Mouse (Mus musculus): Measurements from ENCODE around the gene Col1a1. TPM values are rescaled to one million over a fixed set of nuclear protein-coding genes. Genes with fewer than 3 reads are reported as not detected.

The Col1a1 gene
- polyA plus RNA-seq, 1 experiment from 2014 or later, result 353 TPM

GRCm38 (mm10) chr11:94989562-94990017 lies 53.6 kb downstream of the Col1a1 start:
- H3K9ac ChIP-seq (ENCODE audit: low read depth, low read length), result peak overlapping the region; percentile 90
- 2% methylated on average over 12 of the region's 12 CpGs for WGBS
- ATAC-seq (replicated peaks; ENCODE audit: low FRiP score, low read depth), result peak; percentile 50
- no peaks in the 10 kb centered on the region for H3K27me3 ChIP-seq (ENCODE audit: insufficient read depth, low read length)
- H3K9me3 ChIP-seq (replicated peaks; ENCODE audit: low read length), result no peaks in the 10 kb centered on the region
- no peaks in the 10 kb centered on the region for H3K36me3 ChIP-seq (ENCODE audit: insufficient read depth, low read length)
- peak; percentile 97 for DNase-seq (ENCODE audit: low spot score)
- TF ChIP-seq CTCF (IDR thresholded peaks at IDR 0.05; ENCODE audit: low read depth), result peak; percentile 18; the same call in 1 of the 2 replicates
- H3K4me2 ChIP-seq (ENCODE audit: low read length), result peak overlapping the region; percentile 97
- H3K4me1 ChIP-seq (replicated peaks; ENCODE audit: insufficient read depth, low read length), result peaks cover 58% of the 10 kb centered on the region
- peak overlapping the region; percentile 94 for H3K27ac ChIP-seq
- peak overlapping the region; percentile 45 for H3K4me3 ChIP-seq (replicated peaks; ENCODE audit: low read depth, low read length)

GRCm38 (mm10) chr11:94990102-94990748 lies 54.2 kb downstream of the Col1a1 start:
- H3K4me1 ChIP-seq (replicated peaks; ENCODE audit: insufficient read depth, low read length), result peaks cover 64% of the 10 kb centered on the region
- ATAC-seq (replicated peaks; ENCODE audit: low FRiP score, low read depth) (no peak), DNase-seq (ENCODE audit: low spot score) (no peak)
- H3K36me3 ChIP-seq (ENCODE audit: insufficient read depth, low read length), result no peaks in the 10 kb centered on the region
- no peaks in the 10 kb centered on the region for H3K9me3 ChIP-seq (replicated peaks; ENCODE audit: low read length)
- peak overlapping the region; percentile 94 for H3K27ac ChIP-seq
- H3K27me3 ChIP-seq (ENCODE audit: insufficient read depth, low read length), result no peaks in the 10 kb centered on the region
- TF ChIP-seq CTCF (IDR thresholded peaks at IDR 0.05; ENCODE audit: low read depth), result no peak
- peak overlapping the region; percentile 90 for H3K9ac ChIP-seq (ENCODE audit: low read depth, low read length)
- 39% methylated on average over 6 of the region's 6 CpGs for WGBS
- peak overlapping the region; percentile 97 for H3K4me2 ChIP-seq (ENCODE audit: low read length)
- H3K4me3 ChIP-seq (replicated peaks; ENCODE audit: low read depth, low read length), result peak overlapping the region; percentile 90

DNA sequence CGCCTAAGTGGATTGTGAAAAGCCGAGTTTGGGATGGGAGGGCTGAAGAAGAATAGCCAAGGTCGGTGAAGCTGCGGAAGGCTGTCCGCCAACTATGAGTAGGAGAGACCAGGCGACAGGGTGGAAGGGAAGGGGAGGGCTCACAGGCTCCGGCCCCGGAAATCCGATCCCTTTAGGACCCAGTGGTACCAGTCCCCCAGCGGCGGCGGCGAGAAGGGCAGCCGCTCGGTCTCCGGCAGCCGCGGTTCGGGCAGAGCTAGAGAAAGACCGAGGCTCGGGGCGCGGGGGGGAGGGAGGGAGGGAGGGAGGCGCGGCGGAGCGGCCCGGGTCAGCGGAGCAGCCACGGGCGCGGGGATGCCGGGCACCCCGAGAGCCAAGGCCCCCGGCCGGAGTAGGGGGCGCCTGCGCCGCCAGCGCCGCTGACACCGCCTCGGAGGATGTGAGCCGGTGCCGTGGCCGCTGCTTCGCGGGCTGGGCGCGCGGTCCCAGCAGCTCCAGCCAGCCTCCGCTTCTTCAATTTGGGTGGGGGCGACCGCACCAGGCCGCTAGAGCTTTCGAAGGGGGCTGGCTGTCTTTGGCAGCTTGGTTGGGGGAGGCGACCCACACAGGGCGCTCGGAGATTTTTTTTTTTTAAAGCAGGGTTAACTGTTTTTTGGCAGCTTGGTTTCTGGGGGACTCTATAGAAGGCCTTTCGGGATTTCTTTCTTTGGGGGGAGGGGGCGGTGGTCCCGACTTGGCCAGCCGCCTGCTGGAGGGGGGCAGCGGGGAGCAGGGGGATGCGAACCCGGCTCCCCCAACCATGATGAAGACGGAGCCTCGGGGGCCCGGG lies 54.9 kb downstream of the Col1a1 start, which contains the start of gene Ppp1r9b:
Gene Ppp1r9b (plus strand): TSS at position 287 of the 829 bp plus-strand sequence.
- ATAC-seq (replicated peaks; ENCODE audit: low FRiP score, low read depth) (peak; percentile 72), DNase-seq (ENCODE audit: low spot score) (peak; percentile 97)
- WGBS, result under 1% methylated on average over 62 of the region's 69 CpGs
- H3K27me3 ChIP-seq (ENCODE audit: insufficient read depth, low read length), result no peaks in the 10 kb centered on the region
- peak within 1 kb of the TSS; percentile 90 for H3K4me3 ChIP-seq (replicated peaks; ENCODE audit: low read depth, low read length)
- peak within 1 kb of the TSS; percentile 94 for H3K27ac ChIP-seq
- H3K4me2 ChIP-seq (ENCODE audit: low read length), result peak within 1 kb of the TSS; percentile 97
- H3K4me1 ChIP-seq (replicated peaks; ENCODE audit: insufficient read depth, low read length), result peaks cover 69% of the 10 kb centered on the region
- peak within 1 kb of the TSS; percentile 90 for H3K9ac ChIP-seq (ENCODE audit: low read depth, low read length)
- peak; percentile 59 for TF ChIP-seq CTCF (IDR thresholded peaks at IDR 0.05; ENCODE audit: low read depth)
- no peaks in the 10 kb centered on the region for H3K36me3 ChIP-seq (ENCODE audit: insufficient read depth, low read length)
- no peaks in the 10 kb centered on the region for H3K9me3 ChIP-seq (replicated peaks; ENCODE audit: low read length)

DNA sequence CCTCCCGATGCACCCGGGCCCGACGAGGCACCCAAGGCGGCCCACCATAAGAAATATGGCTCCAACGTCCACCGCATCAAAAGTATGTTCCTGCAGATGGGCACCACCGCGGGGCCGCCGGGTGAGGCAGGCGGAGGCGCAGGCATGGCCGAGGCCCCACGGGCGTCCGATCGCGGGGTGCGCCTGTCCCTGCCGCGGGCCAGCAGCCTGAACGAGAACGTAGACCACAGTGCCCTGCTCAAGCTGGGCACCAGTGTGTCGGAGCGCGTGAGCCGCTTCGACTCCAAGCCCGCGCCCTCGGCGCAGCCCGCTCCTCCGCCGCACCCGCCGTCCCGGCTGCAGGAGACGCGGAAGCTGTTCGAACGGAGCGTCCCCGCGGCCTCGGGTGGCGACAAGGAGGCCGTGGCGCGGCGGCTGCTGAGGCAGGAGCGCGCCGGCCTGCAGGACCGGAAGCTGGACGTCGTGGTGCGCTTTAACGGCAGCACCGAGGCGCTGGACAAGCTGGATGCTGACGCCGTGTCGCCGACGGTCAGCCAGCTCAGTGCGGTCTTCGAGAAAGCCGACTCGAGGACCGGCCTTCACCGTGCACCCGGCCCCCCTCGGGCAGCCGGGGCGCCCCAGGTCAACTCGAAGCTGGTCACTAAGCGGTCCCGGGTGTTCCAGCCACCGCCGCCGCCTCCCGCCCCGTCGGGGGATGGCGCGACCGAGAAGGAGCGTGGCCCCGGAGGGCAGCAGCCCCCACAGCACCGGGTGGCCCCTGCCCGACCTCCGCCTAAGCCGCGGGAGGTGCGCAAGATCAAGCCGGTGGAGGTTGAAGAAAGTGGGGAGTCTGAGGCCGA lies 55.8 kb downstream of the Col1a1 start:
- peak overlapping the region; percentile 90 for H3K4me3 ChIP-seq (replicated peaks; ENCODE audit: low read depth, low read length)
- ATAC-seq (replicated peaks; ENCODE audit: low FRiP score, low read depth), result 0 out of 2 replicates have a peak, but pooled peaks have one; percentile 2
- TF ChIP-seq CTCF (IDR thresholded peaks at IDR 0.05; ENCODE audit: low read depth), result no peak
- peak; percentile 47 for DNase-seq (ENCODE audit: low spot score)
- H3K9me3 ChIP-seq (replicated peaks; ENCODE audit: low read length), result no peaks in the 10 kb centered on the region
- H3K36me3 ChIP-seq (ENCODE audit: insufficient read depth, low read length), result peaks cover 8% of the 10 kb centered on the region; the same call in 1 of the 2 replicates
- H3K27ac ChIP-seq, result peak overlapping the region; percentile 94
- WGBS, result under 1% methylated on average over 86 of the region's 99 CpGs
- peak overlapping the region; percentile 90 for H3K9ac ChIP-seq (ENCODE audit: low read depth, low read length)
- H3K27me3 ChIP-seq (ENCODE audit: insufficient read depth, low read length), result no peaks in the 10 kb centered on the region
- peaks cover 68% of the 10 kb centered on the region for H3K4me1 ChIP-seq (replicated peaks; ENCODE audit: insufficient read depth, low read length)
- peak overlapping the region; percentile 97 for H3K4me2 ChIP-seq (ENCODE audit: low read length)

- Histone ChIP-seq H3K36me3 (ENCODE audit: insufficient read depth, low read length) (peaks cover 11% of the 10 kb centered on the region; the same call in 1 of the 2 replicates), H3K4me2 (ENCODE audit: low read length) (peak overlapping the region; percentile 97), H3K4me1 (replicated peaks; ENCODE audit: insufficient read depth, low read length) (peaks cover 62% of the 10 kb centered on the region), H3K27ac (peak overlapping the region; percentile 94), H3K9me3 (replicated peaks; ENCODE audit: low read length) (no peaks in the 10 kb centered on the region), H3K9ac (ENCODE audit: low read depth, low read length) (peak overlapping the region; percentile 90), H3K4me3 (replicated peaks; ENCODE audit: low read depth, low read length) (peak overlapping the region; percentile 90), H3K27me3 (ENCODE audit: insufficient read depth, low read length) (no peaks in the 10 kb centered on the region)
- DNase-seq (ENCODE audit: low spot score), result no peak
- no peak for ATAC-seq (replicated peaks; ENCODE audit: low FRiP score, low read depth)
- under 1% methylated on average over 20 of the region's 20 CpGs for WGBS
- TF ChIP-seq CTCF (IDR thresholded peaks at IDR 0.05; ENCODE audit: low read depth), result no peak
These were observed 56.4 kb downstream of the Col1a1 start for GRCm38 (mm10) chr11:94992480-94992753.
